Mouse (Mus musculus) heart, postnatal 36 days (tissue): ENCODE measurements at regions not wholly inside any gene's neighbourhood (a gene's known extent, or its start where the extent isn't known, plus 50 kb on each side); places are given as distances from the start of the nearest gene placed in this dataset.

Source experiments
- DNase-seq, 2 experiments: peaks; one replicate each; pipeline ENCODE4 v3.0.0; 2021 to 2022
- intact Hi-C: fragments of 180-260 bp; cut with DNase I; formaldehyde crosslinking; loops from one replicate; pipeline ENCODE4 v1.15.1; 2025

GRCm38 (mm10) chr11:18444101-18444500 lies 490.4 kb upstream of the Etaa1 start:
- intact Hi-C loops = no loop called here
- DNase-seq = no peak

GRCm38 (mm10) chr11:18443156-18443555 lies 489.5 kb upstream of the Etaa1 start:
- DNase-seq = no peak
- intact Hi-C loops = no loop called here

- no peak for DNase-seq
- intact Hi-C loops = no loop called here
Observed at GRCm38 (mm10) chr11:18437834-18438611, 484.3 kb upstream of the Etaa1 start.

GRCm38 (mm10) chr11:18421076-18421475 lies 467.4 kb upstream of the Etaa1 start:
- DNase-seq = no peak
- intact Hi-C loops = no loop called here

GRCm38 (mm10) chr11:18413769-18414168 lies 460.1 kb upstream of the Etaa1 start:
- intact Hi-C loops = no loop called here
- DNase-seq = no peak

- DNase-seq = no peak
- intact Hi-C loops = no loop called here
Observed at GRCm38 (mm10) chr11:18408071-18408752, 454.5 kb upstream of the Etaa1 start.

GRCm38 (mm10) chr11:18399561-18399960 lies 445.9 kb upstream of the Etaa1 start:
- no peak for DNase-seq
- intact Hi-C loops = no loop called here

GRCm38 (mm10) chr11:18396397-18396796 lies 442.7 kb upstream of the Etaa1 start:
- intact Hi-C loops = no loop called here
- DNase-seq = no peak

GRCm38 (mm10) chr11:18395631-18396030 lies 442.0 kb upstream of the Etaa1 start:
- intact Hi-C loops = no loop called here
- no peak for DNase-seq

GRCm38 (mm10) chr11:18372813-18373332 lies 419.2 kb upstream of the Etaa1 start:
- no peak for DNase-seq
- intact Hi-C loops = no loop called here

GRCm38 (mm10) chr11:18371304-18371703 lies 417.6 kb upstream of the Etaa1 start:
- intact Hi-C loops = no loop called here
- no peak for DNase-seq

- intact Hi-C loops = no loop called here
- DNase-seq = no peak
Observed at GRCm38 (mm10) chr11:18370861-18371260, 417.2 kb upstream of the Etaa1 start.

- DNase-seq = peak in 1 of 2 experiments; percentile 4
- intact Hi-C loops = no loop called here
Observed at GRCm38 (mm10) chr11:18354866-18355265, 401.2 kb upstream of the Etaa1 start.

- intact Hi-C loops = no loop called here
- no peak for DNase-seq
Observed at GRCm38 (mm10) chr11:18354156-18354555, 400.5 kb upstream of the Etaa1 start.

- intact Hi-C loops = no loop called here
- no peak for DNase-seq
Observed at GRCm38 (mm10) chr11:18347841-18348240, 394.2 kb upstream of the Etaa1 start.

- no peak for DNase-seq
- intact Hi-C loops = no loop called here
Observed at GRCm38 (mm10) chr11:18313510-18314301, 360.0 kb upstream of the Etaa1 start.

- intact Hi-C loops = no loop called here
Observed at GRCm38 (mm10) chr11:18296194-18297125, 342.8 kb upstream of the Etaa1 start.

GRCm38 (mm10) chr11:18278585-18279136 lies 325.0 kb upstream of the Etaa1 start:
- intact Hi-C loops = no loop called here
- no peak for DNase-seq

More at GRCm38 (mm10) chr11:18296194-18297125, 342.8 kb upstream of the Etaa1 start:
- peak; percentile 43 to 54 for DNase-seq

- intact Hi-C loops = no loop called here
- no peak for DNase-seq
Observed at GRCm38 (mm10) chr11:18272392-18272791, 318.7 kb upstream of the Etaa1 start.

- intact Hi-C loops = no loop called here
- DNase-seq = no peak
Observed at GRCm38 (mm10) chr11:18266161-18266560, 312.5 kb upstream of the Etaa1 start.
